Mouse (Mus musculus) neutrophil, adult 59 days (primary cell): ENCODE measurements around the gene Nup153. TPM values are rescaled to one million over a fixed set of nuclear protein-coding genes. Genes with fewer than 3 reads are reported as not detected.

Source experiments
- total RNA-seq, 2 experiments: library from RNA; stranded (reverse); gene quantifications; 1 replicate in 1 of 2; 2 replicates in 1 of 2; pipeline ENCODE4 v1.2.4; 2023

Nup153 gene
- 100 to 1,000 TPM; 107 to 112 TPM for total RNA-seq

GRCm38 (mm10) chr13:46727837-46728268, at the start of gene Nup153:
Gene Nup153 (minus strand): TSS chr13:46727940.

GRCm38 (mm10) chr13:46669048-46669619, 58.6 kb downstream of the Nup153 start, which contains the start of gene Fam8a1:
Gene Fam8a1 (plus strand): TSS chr13:46669522.

Other genes starting within 250 kb of the Nup153 start
- 10 to 100 TPM; 45.1 to 47.5 TPM for gene Cap2, start 226.1 kb downstream of the Nup153 start, total RNA-seq
- 10 to 100 TPM; 10.4 to 11.8 TPM for gene Fam8a1, start 58.4 kb downstream of the Nup153 start, total RNA-seq
- 10 to 100 TPM; 30.7 to 32.0 TPM for gene Kif13a, start 201.9 kb upstream of the Nup153 start, total RNA-seq